Mouse (Mus musculus) C2C12 (cell line): Measurements from ENCODE around the gene Pnpo.

Experiments used
- CTCF ChIP-seq: IDR thresholded peaks from one replicate; pipeline ENCODE4 v1.5.1; 2011; ENCODE audit not compliant: control insufficient read depth, insufficient read depth, insufficient read length
- MAX ChIP-seq: IDR thresholded peaks from one replicate; pipeline ENCODE4 v1.6.1; 2011; ENCODE audit warnings: mild to moderate bottlenecking, control low read depth
- MYOG ChIP-seq: IDR thresholded peaks from one replicate; pipeline ENCODE4 v1.6.1; 2011; ENCODE audit not compliant: control insufficient read depth, insufficient read length; ENCODE audit errors: extremely low read depth
- USF1 ChIP-seq: IDR thresholded peaks from one replicate; pipeline ENCODE4 v1.6.1; 2011; ENCODE audit warnings: low read depth, mild to moderate bottlenecking, control low read depth, moderate library complexity

- TF ChIP-seq USF1: no peak
- TF ChIP-seq CTCF: no peak
- TF ChIP-seq MAX: no peak
- no peak for TF ChIP-seq MYOG
These were observed 7.0 kb upstream of the Pnpo start for GRCm38 (mm10) chr11:96950767-96951166.
